Mouse (Mus musculus) bone marrow, adult 2 months (tissue): ENCODE measurements at regions not wholly inside any gene's neighbourhood (a gene's known extent, or its start where the extent isn't known, plus 50 kb on each side); places are given as distances from the start of the nearest gene placed in this dataset.

Experiments
- CTCF ChIP-seq: fragments of 200-500 bp; IDR thresholded peaks from 2 replicates; pipeline ENCODE4 v1.5.1; 2011; ENCODE audit warnings: low read length, control low read depth; ENCODE audit not compliant: control insufficient read depth, insufficient read depth
- POLR2A ChIP-seq: fragments of 200-500 bp; IDR thresholded peaks from 2 replicates; pipeline ENCODE4 v1.6.1; 2011; ENCODE audit warnings: low read depth, mild to moderate bottlenecking, control low read depth, low read length, borderline replicate concordance; ENCODE audit not compliant: control insufficient read depth

DNA sequence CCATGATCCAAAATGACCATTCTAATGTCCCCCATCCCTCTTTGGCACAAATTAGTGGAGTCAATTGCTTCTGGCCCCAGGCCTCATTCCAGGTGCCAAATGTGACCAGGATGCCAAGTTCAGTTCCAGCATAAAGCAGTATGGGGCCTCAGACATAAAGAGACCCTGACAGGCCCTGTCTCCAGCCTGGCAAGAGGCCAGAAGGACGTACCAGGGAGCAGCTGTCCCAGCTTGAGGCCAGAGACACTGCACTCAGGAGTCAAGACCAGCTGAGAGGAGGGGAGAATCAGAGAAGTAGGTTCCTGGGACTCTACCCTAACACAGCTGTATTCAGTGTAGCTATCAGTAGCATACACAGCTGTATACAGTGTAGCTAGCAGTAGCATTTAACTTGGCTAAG lies 341.1 kb downstream of the Cdh26 start:
- TF ChIP-seq POLR2A (no peak), CTCF (no peak)
